Mouse (Mus musculus) olfactory bulb, adult 2 months (tissue): ENCODE data around the gene Vipas39.

Experiments used
- CTCF ChIP-seq: fragments of 200-500 bp; IDR thresholded peaks from 2 replicates; pipeline ENCODE4 v1.5.1; 2012; ENCODE audit warnings: low read depth, mild to moderate bottlenecking, low read length, moderate library complexity; ENCODE audit not compliant: insufficient read depth
- POLR2A ChIP-seq: fragments of 200-500 bp; IDR thresholded peaks from 2 replicates; pipeline ENCODE4 v1.6.1; 2012; ENCODE audit warnings: mild to moderate bottlenecking, low read depth, low read length, moderate library complexity; ENCODE audit not compliant: insufficient read depth

DNA sequence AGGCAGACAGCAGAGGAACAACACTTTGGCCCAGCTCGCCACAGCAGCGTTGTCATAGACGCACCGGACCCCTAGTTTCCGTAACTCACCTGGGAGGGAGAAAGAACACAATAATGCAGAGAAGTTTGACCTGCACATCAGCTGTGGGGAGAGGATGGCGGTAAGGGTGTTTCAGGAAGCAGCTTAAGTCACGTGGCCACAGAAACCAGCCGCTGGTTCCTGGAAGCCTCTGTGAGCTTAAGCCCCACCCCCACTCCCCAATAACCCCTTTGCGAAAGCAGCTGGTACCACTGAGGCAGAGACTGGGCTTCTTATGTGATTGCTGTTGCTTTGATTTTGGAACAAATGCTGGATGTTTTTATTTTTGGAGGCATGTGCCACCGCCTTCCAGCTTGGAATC lies 41.1 kb downstream of the Vipas39 start:
- TF ChIP-seq POLR2A = no peak
- no peak for TF ChIP-seq CTCF
